Mouse (Mus musculus) NIH3T3 (cell line): ENCODE data around the gene Ckmt2.

ENCODE experiments used
- DNase-seq: peaks from one replicate; pipeline ENCODE4 v3.0.0-alpha.2; 2012; ENCODE audit warnings: low read depth

Ckmt2 gene

DNA sequence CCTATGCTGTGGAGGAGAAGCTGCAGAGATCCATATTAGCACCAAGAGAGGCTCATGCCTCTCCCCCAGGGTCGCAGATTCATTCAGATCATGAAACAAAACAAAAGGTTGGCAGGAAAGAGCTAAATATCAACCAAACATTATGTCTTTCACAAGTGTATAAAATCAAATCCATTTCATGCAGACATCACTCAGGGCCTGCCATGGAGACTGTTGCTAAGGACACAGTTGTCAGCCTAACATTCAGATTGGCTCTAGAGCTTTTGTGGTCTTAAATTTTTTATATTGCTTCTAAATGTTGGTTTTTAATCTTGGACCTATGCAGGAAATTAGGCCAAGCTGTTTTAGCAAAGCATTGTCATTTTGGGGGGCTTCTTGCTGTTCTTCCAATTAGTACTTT lies 8.1 kb downstream of the Ckmt2 start:
- DNase-seq: no peak

DNA sequence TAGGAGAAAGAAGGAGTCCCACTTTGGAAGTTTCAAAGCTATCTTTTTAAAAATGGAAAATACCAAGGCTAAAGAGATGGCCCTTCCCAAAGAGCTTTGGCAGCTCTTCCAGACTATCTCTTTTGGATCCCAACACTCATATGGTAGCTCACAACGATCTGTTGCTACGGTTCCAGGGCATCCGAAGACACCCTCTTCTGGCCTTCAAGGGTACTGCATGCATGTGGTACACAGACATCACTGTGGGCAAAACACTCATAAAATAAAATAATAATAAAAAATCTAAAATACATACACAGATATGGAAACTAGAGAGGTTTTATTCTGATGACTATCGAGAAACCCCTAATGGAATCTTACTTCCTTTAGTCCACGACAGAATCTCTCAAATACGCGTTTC lies 17.9 kb downstream of the Ckmt2 start:
- DNase-seq: peak; percentile 22

DNA sequence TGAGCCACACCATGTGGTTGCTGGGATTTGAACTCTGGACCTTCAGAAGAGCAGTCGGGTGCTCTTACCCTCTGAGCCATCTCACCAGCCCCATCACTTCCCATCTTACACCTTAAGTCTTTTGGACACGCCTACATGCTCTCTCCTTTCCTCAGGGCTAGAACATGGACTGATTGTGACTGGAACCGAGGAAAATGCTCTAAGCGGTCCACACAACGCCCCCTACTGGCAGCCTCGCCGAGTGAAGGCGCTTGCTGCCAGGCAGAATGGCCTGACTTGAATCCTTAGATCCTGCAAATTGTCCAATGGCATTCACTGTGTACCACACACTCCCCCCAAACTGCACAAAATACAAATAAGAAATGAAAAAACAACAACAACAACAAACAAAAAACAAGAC lies 19.3 kb downstream of the Ckmt2 start:
- DNase-seq: no peak

DNA sequence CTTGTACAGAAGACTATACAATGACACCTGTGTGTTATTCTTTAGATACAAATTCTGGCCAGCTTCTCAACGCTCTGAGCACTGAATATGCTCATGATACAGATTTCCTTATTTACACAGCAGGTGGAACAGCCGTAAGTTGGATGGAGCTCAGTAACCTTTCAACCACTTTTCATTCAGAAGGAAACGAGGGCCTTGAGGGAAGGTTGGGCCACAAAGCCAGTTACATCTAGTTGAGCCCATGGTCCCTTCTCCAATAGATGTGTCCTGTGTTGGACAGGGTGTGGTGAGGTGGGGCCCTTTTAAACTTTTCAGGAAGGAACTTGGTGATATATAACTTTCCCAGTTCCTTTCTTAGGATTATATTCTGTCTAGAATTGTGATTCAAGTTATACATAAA lies 22.3 kb downstream of the Ckmt2 start:
- DNase-seq: no peak

DNA sequence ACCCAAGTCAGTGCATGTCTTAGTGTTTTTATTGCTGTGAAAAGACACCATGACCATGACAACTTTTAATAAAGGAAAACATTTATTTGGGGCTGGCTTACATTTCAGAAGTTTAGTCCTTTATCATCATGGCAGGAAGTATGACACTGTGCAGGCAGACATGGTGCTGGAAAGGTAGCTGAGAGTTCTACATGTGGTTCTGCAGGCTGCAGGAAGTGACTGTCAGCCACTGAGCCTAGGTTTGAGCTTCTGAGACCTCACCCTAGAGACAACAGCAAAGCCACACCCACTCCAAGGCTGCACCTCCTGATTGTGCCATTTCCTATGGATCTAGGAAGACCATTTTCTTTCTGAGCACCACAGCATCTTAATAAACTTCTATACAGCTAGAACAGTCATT lies 48.8 kb downstream of the Ckmt2 start:
- DNase-seq: no peak

DNA sequence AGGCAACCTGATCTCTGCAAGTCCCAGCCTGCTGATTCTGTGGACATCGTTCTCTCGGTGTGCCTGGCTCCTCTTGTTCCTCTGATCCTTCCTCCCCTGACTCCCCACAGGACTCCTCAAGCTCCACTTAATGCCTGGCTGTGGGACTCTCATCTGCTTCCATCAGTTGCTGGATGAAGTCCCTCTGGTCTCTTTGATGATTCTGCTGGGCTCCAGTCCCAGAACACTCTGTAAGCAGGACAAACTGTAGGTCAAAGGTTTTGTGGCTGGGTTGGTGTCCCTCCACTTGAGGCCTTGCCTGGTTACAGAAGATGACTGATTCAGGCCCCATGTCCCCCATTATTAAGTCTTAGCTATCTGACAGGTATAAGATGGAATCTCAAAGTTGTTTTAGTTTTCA lies 50.6 kb downstream of the Ckmt2 start:
- DNase-seq: no peak

DNA sequence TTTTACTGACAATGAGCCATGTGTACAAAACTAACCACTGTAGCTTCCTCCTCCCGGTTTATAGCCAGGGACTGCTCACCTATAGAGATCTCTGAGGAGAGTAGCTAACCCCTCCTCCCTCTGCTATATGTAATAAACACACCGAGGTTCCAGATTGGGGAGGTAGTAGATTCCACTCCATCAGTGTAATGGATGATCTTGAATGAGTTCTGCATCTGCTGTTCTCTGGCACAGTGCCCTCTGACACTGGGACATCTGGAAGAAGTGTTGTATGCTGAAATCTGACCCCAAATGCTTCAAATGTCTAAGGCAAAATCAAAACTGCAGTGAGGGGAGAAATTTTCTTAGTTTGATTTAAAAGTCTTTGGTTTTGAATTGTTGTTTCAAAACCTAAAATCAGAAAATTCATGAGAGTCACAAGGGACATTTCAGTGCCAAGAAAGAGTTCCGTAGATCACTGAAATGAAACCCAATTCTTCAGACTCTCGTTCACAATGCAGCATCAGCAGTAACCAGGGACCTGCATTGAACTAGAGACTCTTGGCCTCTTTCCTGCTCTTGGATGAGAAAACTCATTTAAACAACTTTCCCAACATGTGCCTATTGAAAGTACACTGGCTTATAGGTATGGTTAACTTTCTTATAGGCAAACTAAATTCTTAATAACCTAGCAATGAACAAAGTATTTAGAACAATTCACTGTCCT lies 51.7 kb downstream of the Ckmt2 start:
- peak; percentile 54 for DNase-seq

DNA sequence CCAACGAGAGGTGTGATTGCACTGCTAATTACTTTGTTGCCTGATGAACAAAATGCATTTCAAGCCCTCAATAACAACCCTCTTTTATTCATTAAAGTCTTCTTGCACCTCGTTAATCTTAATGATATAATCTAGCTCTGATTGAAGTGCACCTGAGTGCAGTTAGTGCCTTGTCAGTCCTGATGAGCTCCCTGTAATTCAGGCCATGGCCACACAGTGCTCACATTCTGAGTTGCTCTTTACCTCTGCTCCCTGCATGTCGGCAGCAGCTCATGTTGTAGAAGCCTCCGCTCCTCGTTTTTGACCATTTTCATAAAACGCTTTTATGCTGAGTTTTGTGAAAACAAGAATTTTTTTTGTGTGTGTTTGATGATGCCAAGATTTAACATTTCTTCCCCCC lies 53.0 kb downstream of the Ckmt2 start:
- no peak for DNase-seq

DNA sequence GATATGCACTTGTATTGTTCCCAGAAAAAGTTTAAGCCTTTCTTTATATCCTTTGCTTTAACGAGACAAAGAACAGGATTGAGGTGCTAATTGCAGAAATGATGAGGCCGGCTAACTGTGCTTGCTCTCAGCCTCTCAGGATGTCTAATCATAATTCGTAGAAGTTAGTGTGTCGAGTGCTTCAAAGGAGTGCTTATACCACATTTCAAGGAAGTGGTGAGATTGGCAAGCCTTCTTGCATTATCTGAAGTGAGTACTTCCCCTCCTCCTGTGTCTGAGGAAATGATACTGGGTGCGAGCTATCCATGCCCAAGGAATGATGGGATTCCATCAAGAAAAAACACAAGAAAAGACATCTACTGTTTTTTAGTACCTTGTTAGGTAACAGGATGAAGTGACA lies 62.0 kb downstream of the Ckmt2 start:
- no peak for DNase-seq

DNA sequence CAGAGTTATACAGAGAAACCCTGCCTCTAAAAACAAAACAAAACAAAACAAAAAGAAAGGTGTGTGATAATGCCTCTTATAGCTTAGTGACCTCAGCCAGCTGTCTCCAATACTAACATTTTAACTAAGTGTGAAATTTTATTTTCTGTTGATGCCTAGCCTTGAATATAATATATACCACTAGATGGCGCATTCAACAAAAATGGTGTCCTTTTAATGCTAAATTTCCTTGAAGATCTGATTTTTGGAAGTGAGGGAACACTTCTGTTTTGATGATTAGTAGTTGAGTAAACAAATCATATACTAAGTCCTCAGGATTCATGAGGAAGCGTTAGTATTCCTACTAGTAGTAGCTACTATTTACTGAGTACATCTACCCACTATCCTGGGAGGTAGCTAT lies 67.2 kb downstream of the Ckmt2 start:
- DNase-seq: peak; percentile 60

DNA sequence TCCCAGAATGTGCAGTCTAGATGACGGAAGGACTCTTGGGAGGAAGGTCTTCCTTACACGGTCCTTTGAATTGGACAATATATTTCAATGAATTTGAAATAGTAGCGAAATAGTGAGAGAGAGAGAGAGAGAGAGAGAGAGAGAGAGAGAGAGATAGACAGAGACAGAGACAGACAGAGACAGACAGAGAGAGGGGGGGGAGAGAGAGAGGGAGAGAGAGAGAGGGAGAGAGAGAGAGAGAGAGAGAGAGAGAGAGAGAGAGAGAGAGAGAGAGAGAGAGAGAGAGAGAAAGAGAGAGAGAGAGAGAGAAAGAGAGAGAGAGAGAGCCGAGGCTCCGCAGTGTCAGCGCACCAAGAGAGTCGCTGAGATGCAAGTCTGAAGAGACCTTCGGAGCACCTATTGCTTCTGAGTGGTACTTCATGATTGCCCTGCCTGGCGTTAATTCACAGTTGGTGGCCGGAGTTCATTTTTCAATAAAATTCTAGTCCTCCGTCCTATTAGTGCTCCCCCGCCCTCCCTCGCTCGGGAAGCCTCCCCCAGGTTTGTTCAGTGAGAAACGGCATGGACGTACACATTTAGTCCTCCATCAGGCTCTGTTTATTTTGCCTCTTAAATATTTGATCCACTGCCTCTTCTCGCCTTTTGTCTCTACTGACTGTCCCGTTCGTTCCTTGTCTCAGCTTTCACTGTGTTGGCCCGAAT lies 68.7 kb downstream of the Ckmt2 start:
- peak; percentile 27 for DNase-seq

DNA sequence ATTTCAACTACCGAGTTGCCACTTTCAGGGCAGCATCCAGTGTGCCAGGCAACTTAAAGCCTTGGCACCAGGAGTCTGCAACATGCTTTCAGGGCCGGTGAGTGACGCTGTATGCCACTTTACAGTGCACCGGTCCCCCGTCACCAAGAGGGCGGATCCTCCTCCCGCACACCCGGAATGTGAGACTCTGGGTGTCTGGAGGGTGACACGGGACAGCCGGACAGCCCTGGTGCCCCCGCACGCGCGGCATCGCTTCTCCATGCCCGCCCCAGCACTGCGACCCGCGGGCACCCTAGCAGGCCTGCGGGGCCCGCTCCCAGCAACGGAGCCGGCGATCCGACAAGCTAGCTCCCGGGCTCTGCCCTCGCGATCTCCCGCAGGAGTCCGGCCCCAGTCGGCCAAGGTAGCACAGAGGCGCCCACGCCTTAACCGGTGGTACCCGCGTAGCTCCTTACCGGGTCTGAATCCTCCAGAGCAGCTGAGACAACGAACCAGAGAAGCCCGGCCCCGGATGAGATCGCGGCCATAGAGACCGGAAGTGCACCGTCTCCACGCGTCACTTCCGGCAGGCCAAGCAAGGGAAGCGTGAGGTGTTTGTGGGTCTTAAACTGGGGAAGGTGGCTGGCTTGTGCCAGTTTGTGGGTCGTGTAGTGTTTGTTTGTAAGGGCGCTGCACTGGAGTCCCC lies 69.4 kb downstream of the Ckmt2 start, which contains the start of gene Zcchc9:
Gene Zcchc9, minus strand, starts transcription at position 551 of the 685 bp plus-strand sequence.
- DNase-seq: peak; percentile 90
